Mouse (Mus musculus) brain, embryonic 14.5 days (tissue): ENCODE measurements around the gene Chpf2.

Source experiments
- CTCF ChIP-seq: fragments of 200-500 bp; IDR thresholded peaks from 2 replicates; pipeline ENCODE4 v1.5.1; 2012; ENCODE audit warnings: inconsistent platforms, mild to moderate bottlenecking, moderate library complexity, borderline replicate concordance; ENCODE audit not compliant: insufficient read depth, insufficient read length; ENCODE audit errors: extremely low read depth
- POLR2A ChIP-seq: fragments of 200-500 bp; IDR thresholded peaks from 2 replicates; pipeline ENCODE4 v1.6.1; 2012; ENCODE audit warnings: mild to moderate bottlenecking, inconsistent platforms, borderline replicate concordance; ENCODE audit not compliant: poor library complexity, insufficient read depth, insufficient read length, severe bottlenecking; ENCODE audit errors: extremely low read depth

GRCm38 (mm10) chr5:24605321-24605979 is 18.9 kb downstream of the Chpf2 start:
- no peak for TF ChIP-seq CTCF
- peak; percentile 12; the same call in 1 of the 2 replicates for TF ChIP-seq POLR2A
